Mouse (Mus musculus): Measurements from ENCODE around the gene Med17. TPM values are rescaled to one million over a fixed set of nuclear protein-coding genes. Genes with fewer than 3 reads are reported as not detected.

The Med17 gene
- polyA plus RNA-seq, 1 experiment from 2014 or later, result 23.2 TPM

DNA sequence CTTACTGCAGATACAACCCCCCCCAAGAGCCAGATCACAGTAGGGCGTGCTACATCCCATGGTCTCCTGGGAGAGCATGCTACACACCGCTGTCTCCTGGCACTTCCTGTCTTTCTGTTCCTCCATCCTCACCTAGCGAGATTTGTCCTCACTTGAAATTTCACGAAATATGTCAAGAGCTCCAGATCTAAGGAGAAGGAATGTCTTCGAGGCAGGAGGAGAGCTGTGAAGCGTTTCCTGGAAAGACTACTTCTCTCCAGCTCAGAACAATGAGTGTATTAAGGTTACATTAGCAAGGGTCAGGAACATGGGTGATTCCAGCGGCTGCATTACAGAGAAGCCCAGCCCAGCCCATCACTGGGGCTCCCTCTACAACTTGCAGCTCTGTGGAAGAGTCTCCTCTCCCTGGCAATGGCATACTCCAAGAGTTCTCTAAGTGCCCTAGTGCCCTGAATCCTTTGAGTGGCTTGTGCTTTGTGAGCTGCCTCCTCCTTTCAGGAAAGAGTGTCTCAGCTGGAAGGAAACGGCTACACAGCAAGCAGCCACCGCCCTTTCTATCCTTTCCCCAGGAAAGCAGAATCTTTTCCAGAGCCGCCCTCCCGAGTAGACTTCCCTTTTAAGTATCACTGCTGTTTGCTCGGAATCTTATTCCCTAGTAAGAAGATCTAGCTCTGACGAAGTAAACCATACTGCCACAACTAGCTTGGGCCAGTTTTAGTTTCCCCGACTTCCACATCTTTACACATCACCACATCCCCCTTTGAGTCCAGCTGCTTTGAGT, 42.0 kb downstream of the Med17 start:
- peak; percentile 58 for DNase-seq (ENCODE audit: low spot score)
- Histone ChIP-seq H3K4me3 (ENCODE audit: low read depth, low read length) (no peak overlapping the region), H3K4me1 (ENCODE audit: insufficient read depth, low read depth, low read length) (peaks cover 7% of the 10 kb centered on the region; the same call in 1 of the 2 replicates), H3K27ac (ENCODE audit: low read length) (peak overlapping the region; percentile 57; the same call in 1 of the 2 replicates), H3K4me2 (replicated peaks; ENCODE audit: low read depth, low read length) (0 out of 2 replicates have a peak overlapping the region, but pooled peaks have one; percentile 14), H3K9me3 (ENCODE audit: low read length) (no peaks in the 10 kb centered on the region), H3K36me3 (ENCODE audit: insufficient read depth, low read length) (no peaks in the 10 kb centered on the region), H3K9ac (replicated peaks; ENCODE audit: low read depth) (no peak overlapping the region), H3K27me3 (replicated peaks; ENCODE audit: insufficient read depth, low read length) (no peaks in the 10 kb centered on the region)
- ATAC-seq, result peak; percentile 65
- no peak for TF ChIP-seq CTCF (IDR thresholded peaks at IDR 0.05)
- TF ChIP-seq EP300 (IDR thresholded peaks at IDR 0.05), result peak; percentile 69
- 28% methylated on average over 14 of the region's 14 CpGs for WGBS

DNA sequence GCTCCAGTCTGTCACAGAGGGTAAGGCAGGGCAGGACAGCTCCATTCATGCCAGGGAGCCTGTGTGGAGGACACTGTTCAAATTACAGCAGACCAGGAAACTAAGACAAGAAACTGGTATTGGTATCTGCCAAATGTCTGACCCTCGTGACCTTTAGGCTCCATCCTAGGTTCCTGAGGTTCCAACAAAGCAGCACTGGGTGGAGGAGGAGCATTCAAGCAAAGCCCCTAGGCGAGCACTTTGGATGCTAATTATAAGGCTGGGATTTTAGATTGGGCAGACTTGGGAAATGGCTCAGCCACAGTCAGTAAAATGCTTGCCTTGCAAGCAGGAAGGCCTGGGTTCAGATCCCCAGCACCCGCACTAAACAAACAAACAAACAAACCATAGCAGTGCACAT, 43.7 kb downstream of the Med17 start:
- Histone ChIP-seq H3K27ac (ENCODE audit: low read length) (no peak overlapping the region), H3K9me3 (ENCODE audit: low read length) (no peaks in the 10 kb centered on the region), H3K27me3 (replicated peaks; ENCODE audit: insufficient read depth, low read length) (no peaks in the 10 kb centered on the region), H3K4me3 (ENCODE audit: low read depth, low read length) (no peak overlapping the region), H3K9ac (replicated peaks; ENCODE audit: low read depth) (no peak overlapping the region), H3K4me2 (replicated peaks; ENCODE audit: low read depth, low read length) (no peak overlapping the region), H3K36me3 (ENCODE audit: insufficient read depth, low read length) (no peaks in the 10 kb centered on the region), H3K4me1 (ENCODE audit: insufficient read depth, low read depth, low read length) (peaks cover 7% of the 10 kb centered on the region; the same call in 1 of the 2 replicates)
- WGBS, result 76% methylated on average over 3 of the region's 3 CpGs
- DNase-seq (ENCODE audit: low spot score) (no peak), ATAC-seq (no peak)
- TF ChIP-seq EP300 (IDR thresholded peaks at IDR 0.05), result no peak
- TF ChIP-seq CTCF (IDR thresholded peaks at IDR 0.05), result no peak

DNA sequence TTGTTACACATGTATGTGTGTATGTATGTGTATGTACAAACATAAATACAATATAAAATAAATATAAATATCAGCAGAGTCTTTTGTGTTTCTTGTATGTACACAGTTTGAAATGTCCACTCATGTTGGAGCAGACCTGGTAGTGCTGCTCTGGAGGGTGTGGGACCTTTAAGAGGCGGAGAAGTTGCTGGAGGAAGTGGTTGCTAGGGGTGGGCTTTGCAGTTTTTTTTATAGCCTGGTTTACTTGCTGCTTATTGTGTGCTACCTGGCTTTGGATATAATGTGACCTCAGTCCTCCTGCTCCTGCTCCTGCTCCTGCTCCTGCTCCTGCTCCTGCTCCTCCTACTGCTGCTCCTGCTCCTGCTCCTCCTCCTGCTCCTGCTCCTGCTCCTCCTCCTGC, 46.1 kb downstream of the Med17 start:
- no peaks in the 10 kb centered on the region for H3K36me3 ChIP-seq (ENCODE audit: insufficient read depth, low read length)
- TF ChIP-seq EP300 (IDR thresholded peaks at IDR 0.05) (no peak), CTCF (IDR thresholded peaks at IDR 0.05) (no peak)
- ATAC-seq (no peak), DNase-seq (ENCODE audit: low spot score) (no peak)
- H3K27ac ChIP-seq (ENCODE audit: low read length), result no peak overlapping the region
- no peaks in the 10 kb centered on the region for H3K9me3 ChIP-seq (ENCODE audit: low read length)
- no peak overlapping the region for H3K4me2 ChIP-seq (replicated peaks; ENCODE audit: low read depth, low read length)
- H3K9ac ChIP-seq (replicated peaks; ENCODE audit: low read depth), result no peak overlapping the region
- H3K4me1 ChIP-seq (ENCODE audit: insufficient read depth, low read depth, low read length), result no peaks in the 10 kb centered on the region
- 76% methylated on average over 1 of the region's 1 CpGs for WGBS
- no peak overlapping the region for H3K4me3 ChIP-seq (ENCODE audit: low read depth, low read length)
- no peaks in the 10 kb centered on the region for H3K27me3 ChIP-seq (replicated peaks; ENCODE audit: insufficient read depth, low read length)

DNA sequence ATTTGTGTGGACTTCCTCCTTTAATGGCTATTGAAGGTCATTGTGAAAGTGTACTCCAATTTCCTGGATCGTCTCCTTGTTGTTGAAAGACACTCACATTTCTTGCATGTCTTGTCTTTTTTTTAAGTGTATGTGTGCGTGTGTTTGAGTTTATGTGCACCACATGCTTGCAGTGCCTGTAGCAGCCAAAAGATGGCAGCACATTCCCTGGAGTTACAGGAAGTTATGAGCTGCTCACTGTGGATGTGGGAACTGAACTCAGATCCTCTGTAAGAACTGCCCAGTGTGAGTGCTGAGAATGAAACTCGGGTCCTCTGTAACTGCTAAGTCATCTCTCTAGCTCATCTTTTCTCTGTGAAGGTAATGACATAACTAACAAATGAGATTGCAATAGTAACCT, 47.3 kb downstream of the Med17 start:
- DNase-seq (ENCODE audit: low spot score) (no peak), ATAC-seq (no peak)
- H3K27me3 ChIP-seq (replicated peaks; ENCODE audit: insufficient read depth, low read length), result no peaks in the 10 kb centered on the region
- no peaks in the 10 kb centered on the region for H3K36me3 ChIP-seq (ENCODE audit: insufficient read depth, low read length)
- no peak overlapping the region for H3K9ac ChIP-seq (replicated peaks; ENCODE audit: low read depth)
- no peak overlapping the region for H3K4me3 ChIP-seq (ENCODE audit: low read depth, low read length)
- 89% methylated on average over 3 of the region's 3 CpGs for WGBS
- H3K27ac ChIP-seq (ENCODE audit: low read length), result no peak overlapping the region
- no peak overlapping the region for H3K4me2 ChIP-seq (replicated peaks; ENCODE audit: low read depth, low read length)
- TF ChIP-seq CTCF (IDR thresholded peaks at IDR 0.05) (no peak), EP300 (IDR thresholded peaks at IDR 0.05) (no peak)
- H3K9me3 ChIP-seq (ENCODE audit: low read length), result no peaks in the 10 kb centered on the region
- H3K4me1 ChIP-seq (ENCODE audit: insufficient read depth, low read depth, low read length), result no peaks in the 10 kb centered on the region

DNA sequence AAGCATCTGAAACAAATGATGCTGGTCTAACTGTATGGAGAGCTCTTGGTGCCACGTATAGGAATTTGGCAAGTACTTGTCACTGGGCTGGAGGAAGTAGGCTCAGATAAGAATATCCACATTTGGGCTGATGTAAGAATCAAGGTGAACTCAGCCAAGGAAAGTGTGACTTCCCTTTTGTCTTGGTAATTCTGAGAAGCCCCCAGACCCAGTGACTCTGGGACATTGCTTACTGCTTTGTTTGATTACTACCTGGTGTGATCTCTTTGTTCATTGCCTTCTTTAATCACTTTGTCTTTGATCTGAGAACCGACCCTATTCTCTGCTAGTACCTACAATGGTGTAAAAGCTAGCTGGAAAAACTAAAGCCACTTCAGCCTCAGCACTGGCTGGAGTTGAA, 54.8 kb downstream of the Med17 start:
- no peaks in the 10 kb centered on the region for H3K4me1 ChIP-seq (ENCODE audit: insufficient read depth, low read depth, low read length)
- no peak overlapping the region for H3K4me2 ChIP-seq (replicated peaks; ENCODE audit: low read depth, low read length)
- H3K27ac ChIP-seq (ENCODE audit: low read length), result no peak overlapping the region
- H3K9ac ChIP-seq (replicated peaks; ENCODE audit: low read depth), result no peak overlapping the region
- DNase-seq (ENCODE audit: low spot score) (no peak), ATAC-seq (no peak)
- no peaks in the 10 kb centered on the region for H3K27me3 ChIP-seq (replicated peaks; ENCODE audit: insufficient read depth, low read length)
- H3K4me3 ChIP-seq (ENCODE audit: low read depth, low read length), result no peak overlapping the region
- H3K36me3 ChIP-seq (ENCODE audit: insufficient read depth, low read length), result no peaks in the 10 kb centered on the region
- H3K9me3 ChIP-seq (ENCODE audit: low read length), result no peaks in the 10 kb centered on the region
- TF ChIP-seq CTCF (IDR thresholded peaks at IDR 0.05), result no peak
- TF ChIP-seq EP300 (IDR thresholded peaks at IDR 0.05), result no peak
- WGBS, result 35% methylated on average over 2 of the region's 2 CpGs

DNA sequence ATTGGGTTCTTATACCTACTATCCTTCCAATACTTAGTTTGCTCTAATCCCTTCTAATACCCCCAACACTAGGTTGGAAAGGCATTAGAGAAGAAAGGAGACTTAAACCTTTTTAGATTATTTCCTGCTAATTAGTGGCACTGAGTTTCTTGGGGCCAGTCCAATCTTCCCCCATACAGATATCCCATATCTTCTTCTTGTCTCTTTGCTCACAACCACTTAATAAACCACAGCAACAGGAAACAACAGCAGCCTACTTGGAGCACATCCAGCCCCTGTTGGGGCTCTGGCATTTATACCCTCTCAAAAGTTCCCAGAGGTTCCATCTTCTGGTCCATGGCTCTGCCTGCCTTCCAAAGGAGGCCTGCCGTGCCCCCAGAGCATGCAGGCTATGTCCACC, 66.0 kb downstream of the Med17 start:
- H3K27ac ChIP-seq (ENCODE audit: low read length), result no peak overlapping the region
- no peak for DNase-seq (ENCODE audit: low spot score)
- H3K36me3 ChIP-seq (ENCODE audit: insufficient read depth, low read length), result no peaks in the 10 kb centered on the region
- H3K4me3 ChIP-seq (ENCODE audit: low read depth, low read length), result no peak overlapping the region
- H3K9me3 ChIP-seq (ENCODE audit: low read length), result no peaks in the 10 kb centered on the region
- H3K4me1 ChIP-seq (ENCODE audit: insufficient read depth, low read depth, low read length), result no peaks in the 10 kb centered on the region
- 58% methylated on average over 1 of the region's 1 CpGs for WGBS
- no peak for ATAC-seq
- H3K4me2 ChIP-seq (replicated peaks; ENCODE audit: low read depth, low read length), result no peak overlapping the region
- TF ChIP-seq CTCF (IDR thresholded peaks at IDR 0.05) (no peak), EP300 (IDR thresholded peaks at IDR 0.05) (no peak)
- no peaks in the 10 kb centered on the region for H3K27me3 ChIP-seq (replicated peaks; ENCODE audit: insufficient read depth, low read length)
- H3K9ac ChIP-seq (replicated peaks; ENCODE audit: low read depth), result no peak overlapping the region
